Mouse (Mus musculus) thymus, adult 2 months (tissue): ENCODE data around the gene Top3a.

Source experiments
- CTCF ChIP-seq: fragments of 200-500 bp; IDR thresholded peaks from 2 replicates; pipeline ENCODE4 v1.5.1; 2012; ENCODE audit warnings: mild to moderate bottlenecking, control low read depth, low read length, moderate library complexity, borderline replicate concordance; ENCODE audit not compliant: control insufficient read depth, poor library complexity, insufficient read depth; ENCODE audit errors: extremely low read depth
- POLR2A ChIP-seq: fragments of 200-500 bp; IDR thresholded peaks from 2 replicates; pipeline ENCODE4 v1.6.1; 2012; ENCODE audit warnings: mild to moderate bottlenecking, low read length, control low read depth, moderate library complexity; ENCODE audit not compliant: control insufficient read depth, poor library complexity, insufficient read depth; ENCODE audit errors: extremely low read depth

- TF ChIP-seq CTCF (no peak), POLR2A (no peak)
Observed at GRCm38 (mm10) chr11:60736491-60736890, 40.7 kb downstream of the Top3a start.
